Mouse (Mus musculus) neutrophil, adult 5-6 weeks (primary cell): ENCODE measurements around the gene Nrxn2. TPM values are rescaled to one million over a fixed set of nuclear protein-coding genes. Genes with fewer than 3 reads are reported as not detected.

Experiments
- ATAC-seq: fragments of 151-379, 151-347 bp; 2 replicates; pipeline ENCODE4 v1.8.0; 2017; ENCODE audit warnings: mild to moderate bottlenecking, moderate TSS enrichment; ENCODE audit not compliant: insufficient number of reproducible peaks, poor library complexity, low FRiP score, severe bottlenecking; ENCODE audit errors: extremely low read depth
- total RNA-seq: library from RNA; stranded (forward); fragments of 200-1000 nt; gene quantifications from 2 replicates; pipeline ENCODE4 v1.2.3, GENCODE M21; 2017

Gene Nrxn2
- total RNA-seq, 1 experiment from 2014 or later = 0.70 TPM

GRCm38 (mm10) chr19:6388006-6388405 lies 30.5 kb upstream of the Nrxn2 start:
- no peak for ATAC-seq

GRCm38 (mm10) chr19:6389803-6390202 lies 28.7 kb upstream of the Nrxn2 start:
- ATAC-seq = peak; percentile 28; the same call in 1 of the 2 replicates

GRCm38 (mm10) chr19:6390251-6390650 lies 28.3 kb upstream of the Nrxn2 start:
- ATAC-seq = no peak

GRCm38 (mm10) chr19:6392743-6393393 lies 25.7 kb upstream of the Nrxn2 start:
- ATAC-seq = no peak

- no peak for ATAC-seq
These were observed 24.9 kb upstream of the Nrxn2 start for GRCm38 (mm10) chr19:6393637-6394036.

GRCm38 (mm10) chr19:6396237-6396636 lies 22.3 kb upstream of the Nrxn2 start:
- no peak for ATAC-seq

- no peak for ATAC-seq
These were observed 20.8 kb upstream of the Nrxn2 start for GRCm38 (mm10) chr19:6397582-6398249.

GRCm38 (mm10) chr19:6398447-6399284 lies 19.9 kb upstream of the Nrxn2 start:
- peak; percentile 11; the same call in 1 of the 2 replicates for ATAC-seq

- peak; percentile 25 for ATAC-seq
These were observed 19.0 kb upstream of the Nrxn2 start, which contains the start of gene Rasgrp2 for GRCm38 (mm10) chr19:6399285-6400095. Gene Rasgrp2 (plus strand): TSS chr19:6399340.

- peak; percentile 35; the same call in 1 of the 2 replicates for ATAC-seq
These were observed 18.1 kb upstream of the Nrxn2 start for GRCm38 (mm10) chr19:6400096-6401086.

GRCm38 (mm10) chr19:6401131-6401815 lies 17.3 kb upstream of the Nrxn2 start:
- peak; percentile 37 for ATAC-seq

GRCm38 (mm10) chr19:6401951-6402350 lies 16.6 kb upstream of the Nrxn2 start:
- no peak for ATAC-seq

- ATAC-seq = no peak
These were observed 14.7 kb upstream of the Nrxn2 start for GRCm38 (mm10) chr19:6403869-6404268.

GRCm38 (mm10) chr19:6405433-6405832 lies 13.1 kb upstream of the Nrxn2 start:
- no peak for ATAC-seq

GRCm38 (mm10) chr19:6407109-6407508 lies 11.4 kb upstream of the Nrxn2 start:
- ATAC-seq = no peak

- ATAC-seq = no peak
These were observed 10.6 kb upstream of the Nrxn2 start for GRCm38 (mm10) chr19:6407816-6408510.

GRCm38 (mm10) chr19:6408749-6409148 lies 9.8 kb upstream of the Nrxn2 start:
- ATAC-seq = no peak
